ENCODE assay signal across 15 mouse cellular contexts in genomic region chr9:103759829-103760228, GRCm38 (mm10). TPM values are rescaled to one million over a fixed set of nuclear protein-coding genes. Genes with fewer than 3 reads are reported as not detected.
DNase-seq lines count a peak whose midpoint lies in the region; ATAC-seq and TF ChIP-seq lines count a peak whose summit lies in the region.
"Had no signal": no experiment of that assay in that cellular context is flagged by ENCODE, and none has a peak within 500 bp of the region (broad histone marks: within the 10 kb centered on the region; RNA-seq: fewer than 3 reads in every experiment).

No protein-coding gene starts in this region.

- no peak overlapping the region for H3K4me3 ChIP-seq in limb, embryonic 13.5 days
- no peak overlapping the region for H3K4me3 ChIP-seq in limb, embryonic 10.5 days
- H3K4me3 ChIP-seq in hindbrain, embryonic 12.5 days, result 0 out of 2 replicates have a peak overlapping the region, but pooled peaks have one; percentile 71
- peak overlapping the region; percentile 77 for H3K4me3 ChIP-seq in midbrain, postnatal 0 days (ENCODE audit: low read depth, low read length)
- H3K4me3 ChIP-seq: megakaryocyte, embryonic 14.5 days had no signal

- H3K4me2 ChIP-seq in limb, embryonic 13.5 days (replicated peaks), result 0 out of 2 replicates have a peak overlapping the region, but pooled peaks have one; percentile 7
- peak overlapping the region; percentile 90 for H3K4me2 ChIP-seq in hindbrain, embryonic 12.5 days (replicated peaks)
- H3K4me2 ChIP-seq in midbrain, postnatal 0 days (ENCODE audit: low read depth, low read length, poor library complexity, severe bottlenecking), result peak overlapping the region; percentile 77

- H3K36me3 ChIP-seq in limb, embryonic 13.5 days, result no peaks in the 10 kb centered on the region
- no peaks in the 10 kb centered on the region for H3K36me3 ChIP-seq in limb, embryonic 10.5 days
- H3K36me3 ChIP-seq in hindbrain, embryonic 12.5 days, result no peaks in the 10 kb centered on the region
- H3K36me3 ChIP-seq in midbrain, postnatal 0 days (ENCODE audit: insufficient read depth, low read length), result no peaks in the 10 kb centered on the region
- H3K36me3 ChIP-seq: G1E had no signal

- no peak overlapping the region for H3K27ac ChIP-seq in limb, embryonic 13.5 days
- no peak overlapping the region for H3K27ac ChIP-seq in limb, embryonic 10.5 days
- no peak overlapping the region for H3K27ac ChIP-seq in hindbrain, embryonic 12.5 days
- no peak overlapping the region for H3K27ac ChIP-seq in midbrain, postnatal 0 days (ENCODE audit: low read depth, low read length)
- H3K27ac ChIP-seq: kidney, postnatal 0 days had no signal

- no peak overlapping the region for H3K9ac ChIP-seq in limb, embryonic 13.5 days
- peak overlapping the region; percentile 43; the same call in 1 of the 2 replicates for H3K9ac ChIP-seq in hindbrain, embryonic 12.5 days
- H3K9ac ChIP-seq in midbrain, postnatal 0 days (replicated peaks; ENCODE audit: low read length, poor library complexity, severe bottlenecking), result no peak overlapping the region
- H3K9ac ChIP-seq: liver, postnatal 0 days had no signal

- peak; percentile 40 for DNase-seq in heart, adult 11 months
- DNase-seq in heart, postnatal 10 days, result no peak
- no peak for DNase-seq in limb, embryonic 10.5 days (ENCODE audit: low spot score)
- DNase-seq in midbrain, postnatal 0 days (ENCODE audit: low spot score), result no peak
- DNase-seq in right cerebral cortex, postnatal 25 days, result no peak
- DNase-seq in frontal cortex, postnatal 25 days (ENCODE audit: low spot score in 2 of 2), result no peak
- DNase-seq: liver, postnatal 0 days; spleen, adult 18-20 months; thymus, adult 2 months had no signal

- WGBS in limb, embryonic 13.5 days, result 54% methylated on average over 9 of the region's 9 CpGs
- WGBS in limb, embryonic 10.5 days, result 64% methylated on average over 9 of the region's 9 CpGs
- WGBS in hindbrain, embryonic 12.5 days, result 57% methylated on average over 9 of the region's 9 CpGs
- 20% methylated on average over 9 of the region's 9 CpGs for WGBS in midbrain, postnatal 0 days

- no peaks in the 10 kb centered on the region for H3K9me3 ChIP-seq in limb, embryonic 13.5 days
- H3K9me3 ChIP-seq in limb, embryonic 10.5 days (replicated peaks), result no peaks in the 10 kb centered on the region
- H3K9me3 ChIP-seq in hindbrain, embryonic 12.5 days (replicated peaks), result no peaks in the 10 kb centered on the region
- no peaks in the 10 kb centered on the region for H3K9me3 ChIP-seq in midbrain, postnatal 0 days (ENCODE audit: low read length)

- H3K4me1 ChIP-seq in limb, embryonic 13.5 days, result peaks cover 11% of the 10 kb centered on the region
- H3K4me1 ChIP-seq in limb, embryonic 10.5 days, result peaks cover 25% of the 10 kb centered on the region
- H3K4me1 ChIP-seq in hindbrain, embryonic 12.5 days, result peaks cover 19% of the 10 kb centered on the region
- H3K4me1 ChIP-seq in midbrain, postnatal 0 days (ENCODE audit: insufficient read depth, low read length), result no peaks in the 10 kb centered on the region

- TF ChIP-seq CTCF in midbrain, postnatal 0 days (IDR thresholded peaks at IDR 0.05), result no peak

- no peak for ATAC-seq in limb, embryonic 13.5 days (ENCODE audit: low FRiP score, low read depth)
- no peak for ATAC-seq in hindbrain, embryonic 12.5 days (ENCODE audit: low FRiP score)
- ATAC-seq in midbrain, postnatal 0 days (ENCODE audit: low FRiP score), result no peak
- ATAC-seq: activated CD4-positive, CD25-positive, alpha-beta regulatory T cell, adult 4 months; liver, postnatal 0 days had no signal

- intact Hi-C loops in heart, postnatal 10 days (cut with DNase I), result loop anchor here (1.0 to 2.0 kb wide), 3 partner anchors 136 to 266 kb away; no protein-coding TSS in a partner anchor

- H3K27me3 ChIP-seq in limb, embryonic 13.5 days, result peaks cover 28% of the 10 kb centered on the region
- peaks cover 21% of the 10 kb centered on the region for H3K27me3 ChIP-seq in limb, embryonic 10.5 days (ENCODE audit: low read depth, poor library complexity, severe bottlenecking)
- peaks cover 27% of the 10 kb centered on the region for H3K27me3 ChIP-seq in hindbrain, embryonic 12.5 days
- no peaks in the 10 kb centered on the region for H3K27me3 ChIP-seq in midbrain, postnatal 0 days (ENCODE audit: insufficient read depth, low read length)

RNA-seq across cellular contexts. Expression of gene Tmem108, which starts 1.8 kb away (rescaled TPM):
- 1 to 10 TPM; 7.9 to 9.6 TPM for total RNA-seq in heart, postnatal 10 days (2021)
- 14.2 and 14.6 TPM in 2 replicates for polyA plus RNA-seq in limb, embryonic 13.5 days (2015; fragmentation: Nextera tagmentation; extraction: Ambion mirVana)
- 11.5 and 16.0 TPM in 2 replicates for polyA plus RNA-seq in limb, embryonic 10.5 days (2016; fragmentation: Nextera tagmentation; extraction: Ambion mirVana)
- 22.4 and 24.0 TPM in 2 replicates for polyA plus RNA-seq in hindbrain, embryonic 12.5 days (2016; fragmentation: Nextera tagmentation; extraction: Ambion mirVana)
- 16.9 and 25.2 TPM in 2 replicates for total RNA-seq in midbrain, postnatal 0 days (2014; rRNA removed)
- polyA plus RNA-seq in midbrain, postnatal 0 days (2015; fragmentation: Nextera tagmentation; extraction: Ambion mirVana), result 20.2 and 24.8 TPM in 2 replicates
- polyA plus RNA-seq: G1E had no signal

Comparison
In these comparisons a context has a peak if more than half of its experiments do, and no peak if none do; other contexts are left out.
1. H3K4me2 ChIP-seq: peak in every context shown above with its lines; median percentile 90 in hindbrain, embryonic 12.5 days; 77 in midbrain, postnatal 0 days; 7 in limb, embryonic 13.5 days.
2. H3K4me3 ChIP-seq: peak in hindbrain, embryonic 12.5 days (single experiment) and midbrain, postnatal 0 days (single experiment); none in limb, embryonic 13.5 days (single experiment) and limb, embryonic 10.5 days (single experiment).